Mouse (Mus musculus) forebrain, postnatal 0 days (tissue): ENCODE data around the gene Proser3. TPM values are rescaled to one million over a fixed set of nuclear protein-coding genes. Genes with fewer than 3 reads are reported as not detected.

Experiments
- ATAC-seq: fragments of 200-750 bp; cut with Nextera tagmentation; 2 replicates; pipeline ENCODE4 v1.8.0; 2017; ENCODE audit warnings: mild to moderate bottlenecking, moderate library complexity
- DNase-seq: peaks from one replicate; pipeline ENCODE4 v3.0.0-alpha.2; 2015
- H3K27ac ChIP-seq: fragments of 300-500 bp; sonication (generic); 2 replicates; pipeline ENCODE4 v1.5.1; 2014; ENCODE audit warnings: low read depth, mild to moderate bottlenecking, antibody characterized with exemption, low read length, moderate library complexity, mixed read lengths
- H3K27me3 ChIP-seq: fragments of 300-500 bp; sonication (generic); 2 replicates; pipeline ENCODE4 v1.6.1; 2014; ENCODE audit warnings: mild to moderate bottlenecking, low read length, mixed read lengths; ENCODE audit not compliant: insufficient read depth
- H3K36me3 ChIP-seq: fragments of 300-500 bp; sonication (generic); 2 replicates; pipeline ENCODE4 v1.6.1; 2014; ENCODE audit warnings: mild to moderate bottlenecking, moderate library complexity; ENCODE audit not compliant: insufficient read depth
- H3K4me1 ChIP-seq: fragments of 300-500 bp; sonication (generic); 2 replicates; pipeline ENCODE4 v1.6.1; 2014; ENCODE audit warnings: antibody characterized with exemption; ENCODE audit not compliant: insufficient read depth
- H3K4me2 ChIP-seq: fragments of 300-500 bp; sonication (generic); 2 replicates; pipeline ENCODE4 v1.6.1; 2014; ENCODE audit warnings: low read depth, mild to moderate bottlenecking, moderate library complexity
- H3K4me3 ChIP-seq: fragments of 300-500 bp; sonication (generic); 2 replicates; pipeline ENCODE4 v1.5.1; 2014; ENCODE audit warnings: low read depth, low read length, mixed read lengths
- H3K9ac ChIP-seq: fragments of 300-500 bp; sonication (generic); 2 replicates; pipeline ENCODE4 v1.6.1; 2014; ENCODE audit warnings: mild to moderate bottlenecking
- H3K9me3 ChIP-seq: fragments of 300-500 bp; sonication (generic); 2 replicates; pipeline ENCODE4 v1.6.1; 2016; ENCODE audit warnings: low read length
- CTCF ChIP-seq: sonication (generic); IDR thresholded peaks from 2 replicates; pipeline ENCODE4 v1.5.1; 2016; ENCODE audit warnings: antibody characterized with exemption, control low read depth, low read depth
- WGBS: fragments of 180-500 bp; shearing (Covaris S2); extraction: QIAGEN DNeasy Blood & Tissue Kit; methylation state at CpG from one replicate; pipeline ENCODE4 v1.1.7; 2014; 5-methylcytosine and 5-hydroxymethylcytosine counted together
- polyA plus RNA-seq: library from polyadenylated mRNA; unstranded; fragments of >200 nt; fragmentation: Nextera tagmentation; extraction: Ambion mirVana; gene quantifications from 2 replicates; pipeline ENCODE4 v1.2.1, GENCODE M21; 2015
- total RNA-seq: library from RNA; depleted of rRNA; stranded (reverse); fragments of >200 nt; gene quantifications from 2 replicates; pipeline ENCODE4 v1.2.3, GENCODE M21; 2014

The Proser3 gene
- total and polyA plus RNA-seq, 2 experiments from 2014 or later = 3.8 to 9.0 TPM

DNA sequence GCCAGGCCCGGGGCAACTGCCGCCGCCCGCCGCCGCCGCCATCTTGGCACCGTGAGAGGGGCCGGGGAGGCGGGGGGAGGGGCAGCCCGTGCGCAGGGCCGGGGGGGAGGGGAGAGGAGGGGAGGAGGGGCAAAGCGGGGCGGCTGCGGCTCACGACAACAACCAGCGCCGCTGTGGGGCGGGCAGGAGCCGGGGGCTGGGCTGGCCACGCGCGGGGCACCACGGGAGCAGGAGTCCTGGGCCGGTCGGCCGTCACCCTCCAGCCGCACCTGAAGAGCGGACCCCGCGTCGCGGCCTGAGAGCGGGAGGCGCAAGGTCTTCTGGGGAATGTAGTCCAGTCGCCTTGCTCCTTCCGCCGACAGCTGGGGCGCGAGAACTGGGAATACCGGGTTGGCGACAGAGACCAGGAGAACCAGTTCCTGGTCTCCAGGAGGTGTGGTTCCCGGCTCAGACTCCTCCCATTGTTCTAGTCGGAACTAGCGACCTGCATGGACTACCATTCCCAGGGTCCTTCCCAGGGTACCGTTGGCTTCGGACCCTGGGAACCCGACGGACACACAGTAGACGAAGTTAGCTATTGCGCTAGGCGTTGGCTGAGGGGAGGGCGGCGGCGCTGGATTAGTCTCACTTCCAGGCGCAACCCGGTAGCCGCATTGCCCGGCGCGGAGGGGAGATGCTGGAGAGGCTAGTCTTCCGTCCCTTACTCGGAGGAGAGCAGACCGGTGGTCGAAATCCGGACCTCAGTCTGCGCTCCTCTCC, 36.8 kb upstream of the Proser3 start, which contains the start of gene Kmt2b:
Gene Kmt2b (minus strand): TSS at position 51 of the 759 bp plus-strand sequence.
- H3K9me3 ChIP-seq = no peaks in the 10 kb centered on the region
- peaks cover 26% of the 10 kb centered on the region for H3K36me3 ChIP-seq
- no peaks in the 10 kb centered on the region for H3K27me3 ChIP-seq
- WGBS = 2% methylated on average over 47 of the region's 68 CpGs
- H3K27ac ChIP-seq = peak within 1 kb of the TSS; percentile 97
- peaks cover 8% of the 10 kb centered on the region for H3K4me1 ChIP-seq
- no peak for TF ChIP-seq CTCF
- peak; percentile 93 for ATAC-seq
- peak; percentile 97 for DNase-seq
- peak within 1 kb of the TSS; percentile 97 for H3K4me3 ChIP-seq
- peak within 1 kb of the TSS; percentile 81 for H3K4me2 ChIP-seq
- peak within 1 kb of the TSS; percentile 93 for H3K9ac ChIP-seq

DNA sequence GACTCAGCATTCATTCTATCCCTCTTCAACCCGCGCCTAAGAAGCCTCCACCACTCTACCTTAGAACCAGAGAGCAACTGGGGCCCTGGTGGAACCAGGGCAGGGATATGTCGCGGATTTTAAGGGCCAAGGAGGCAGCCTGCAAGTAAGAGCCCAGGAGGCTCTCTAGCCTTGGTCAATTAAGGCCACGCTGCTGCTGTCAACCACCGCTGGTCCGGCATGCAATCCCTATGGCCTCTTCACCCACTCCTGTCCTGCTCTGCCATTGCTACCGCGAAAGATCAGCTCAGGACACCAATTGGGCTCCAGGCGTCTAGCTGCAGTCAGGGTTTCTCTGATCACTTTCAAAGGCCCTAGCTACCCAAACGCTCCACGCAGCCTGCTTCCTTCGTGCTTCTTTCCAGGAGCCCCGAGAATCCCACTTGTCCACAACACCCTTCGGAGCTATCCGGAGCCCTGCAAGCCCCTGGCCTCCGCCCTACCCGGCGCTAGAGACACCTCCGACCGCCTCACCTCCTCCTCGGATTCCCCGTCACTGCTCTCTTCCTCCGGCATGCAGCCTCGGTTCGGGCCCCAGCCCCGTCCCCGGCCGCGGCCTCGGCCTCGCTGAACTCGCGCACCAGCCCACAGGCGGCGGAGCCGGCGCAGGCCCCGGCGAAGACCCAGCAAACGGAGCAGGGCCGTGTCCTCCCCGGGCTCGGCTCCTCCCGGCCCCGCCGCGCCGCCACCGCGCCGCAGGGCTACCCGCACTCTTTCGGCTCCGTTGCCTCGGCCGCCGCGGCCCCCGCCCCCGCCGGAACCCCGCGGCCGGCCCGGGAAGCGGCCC, 36.0 kb upstream of the Proser3 start:
- H3K4me1 ChIP-seq = peaks cover 8% of the 10 kb centered on the region
- peak overlapping the region; percentile 81 for H3K4me2 ChIP-seq
- H3K9me3 ChIP-seq = no peaks in the 10 kb centered on the region
- H3K36me3 ChIP-seq = peaks cover 34% of the 10 kb centered on the region
- no peaks in the 10 kb centered on the region for H3K27me3 ChIP-seq
- ATAC-seq = peak; percentile 38
- peak overlapping the region; percentile 97 for H3K27ac ChIP-seq
- DNase-seq = peak; percentile 36
- H3K4me3 ChIP-seq = peak overlapping the region; percentile 97
- peak overlapping the region; percentile 93 for H3K9ac ChIP-seq
- 2% methylated on average over 56 of the region's 67 CpGs for WGBS
- TF ChIP-seq CTCF = no peak

DNA sequence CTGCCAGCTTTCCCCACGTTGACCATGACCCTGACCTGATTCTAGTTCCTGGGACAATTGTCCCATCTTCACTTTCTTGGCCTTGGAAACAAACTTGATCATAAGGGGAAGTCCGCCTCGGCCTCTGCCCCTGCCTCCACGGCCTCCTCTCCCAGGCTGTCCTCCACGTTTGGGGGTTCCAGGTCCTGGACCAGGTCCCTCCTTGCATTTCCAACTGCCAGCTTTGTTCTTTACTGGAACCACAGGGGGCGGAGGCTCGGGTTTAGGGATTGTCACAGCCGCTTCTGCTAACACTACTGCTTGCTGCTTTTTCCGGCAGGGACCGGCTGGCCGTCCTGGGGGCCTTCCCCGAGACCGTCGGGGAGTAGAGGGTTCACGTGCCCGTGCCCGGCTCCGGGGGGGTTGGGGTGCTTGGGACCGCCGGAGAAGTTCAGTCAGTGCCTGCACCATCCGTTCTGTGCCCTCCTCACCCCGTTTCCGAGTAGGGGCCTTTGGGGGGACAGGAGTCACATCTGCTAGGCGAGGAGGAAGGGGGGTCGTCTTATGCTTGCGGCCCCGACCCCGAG, 34.4 kb upstream of the Proser3 start:
- peaks cover 8% of the 10 kb centered on the region for H3K4me1 ChIP-seq
- ATAC-seq = no peak
- no peaks in the 10 kb centered on the region for H3K9me3 ChIP-seq
- no peak for DNase-seq
- no peaks in the 10 kb centered on the region for H3K27me3 ChIP-seq
- 89% methylated on average over 28 of the region's 28 CpGs for WGBS
- no peak overlapping the region for H3K4me3 ChIP-seq
- H3K36me3 ChIP-seq = peaks cover 49% of the 10 kb centered on the region
- H3K4me2 ChIP-seq = peak overlapping the region; percentile 81; the same call in 1 of the 2 replicates
- no peak overlapping the region for H3K9ac ChIP-seq
- no peak for TF ChIP-seq CTCF
- no peak overlapping the region for H3K27ac ChIP-seq

DNA sequence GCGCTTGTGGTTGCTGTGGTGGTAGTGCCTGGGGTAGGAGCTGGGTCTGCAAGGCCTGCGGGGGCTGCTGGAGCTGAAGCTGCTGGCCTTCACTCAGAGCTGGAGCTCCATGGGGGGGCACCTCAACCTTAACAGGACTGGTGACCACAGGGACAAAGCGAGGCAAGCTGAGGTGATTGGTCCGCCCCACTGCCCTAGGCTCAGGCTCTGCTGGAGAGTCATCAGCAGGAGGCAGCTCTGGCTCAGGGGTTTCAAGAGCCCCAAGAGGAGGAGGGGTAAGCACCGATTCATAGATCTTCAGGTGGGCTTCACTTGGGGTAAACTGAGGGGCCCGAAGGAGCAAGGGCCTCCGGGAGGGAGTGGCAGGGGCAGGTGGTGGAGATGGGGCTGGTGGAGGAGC, 33.1 kb upstream of the Proser3 start:
- H3K4me1 ChIP-seq = peaks cover 8% of the 10 kb centered on the region
- no peak for DNase-seq
- H3K4me3 ChIP-seq = no peak overlapping the region
- H3K36me3 ChIP-seq = peaks cover 61% of the 10 kb centered on the region
- H3K27ac ChIP-seq = no peak overlapping the region
- no peaks in the 10 kb centered on the region for H3K9me3 ChIP-seq
- H3K9ac ChIP-seq = no peak overlapping the region
- 97% methylated on average over 7 of the region's 7 CpGs for WGBS
- ATAC-seq = no peak
- TF ChIP-seq CTCF = no peak
- H3K4me2 ChIP-seq = no peak overlapping the region
- no peaks in the 10 kb centered on the region for H3K27me3 ChIP-seq

DNA sequence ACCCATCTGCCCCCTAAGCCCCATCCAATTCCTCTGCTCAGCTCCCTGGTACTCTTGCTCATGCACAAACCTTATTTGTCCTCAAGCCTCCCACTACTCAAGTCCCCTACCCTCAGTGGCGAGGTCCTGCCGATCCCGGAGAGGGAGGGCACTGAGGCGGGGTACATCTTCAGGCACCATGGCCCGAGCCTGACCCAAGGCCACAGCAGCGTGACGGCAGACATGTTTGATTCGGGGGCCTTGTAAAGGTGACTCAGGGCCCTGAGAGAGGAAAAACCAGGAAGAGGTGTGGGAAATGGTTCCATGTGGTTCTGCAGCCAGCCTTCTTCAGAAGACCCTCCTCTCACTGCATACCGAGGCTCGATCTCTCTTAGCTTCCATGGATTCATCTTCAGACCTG, 32.2 kb upstream of the Proser3 start:
- DNase-seq = no peak
- Histone ChIP-seq H3K4me2 (no peak overlapping the region), H3K36me3 (peaks cover 69% of the 10 kb centered on the region), H3K27ac (no peak overlapping the region), H3K27me3 (no peaks in the 10 kb centered on the region), H3K9ac (no peak overlapping the region), H3K4me1 (peaks cover 8% of the 10 kb centered on the region), H3K4me3 (no peak overlapping the region), H3K9me3 (no peaks in the 10 kb centered on the region)
- 94% methylated on average over 10 of the region's 10 CpGs for WGBS
- no peak for ATAC-seq
- no peak for TF ChIP-seq CTCF

DNA sequence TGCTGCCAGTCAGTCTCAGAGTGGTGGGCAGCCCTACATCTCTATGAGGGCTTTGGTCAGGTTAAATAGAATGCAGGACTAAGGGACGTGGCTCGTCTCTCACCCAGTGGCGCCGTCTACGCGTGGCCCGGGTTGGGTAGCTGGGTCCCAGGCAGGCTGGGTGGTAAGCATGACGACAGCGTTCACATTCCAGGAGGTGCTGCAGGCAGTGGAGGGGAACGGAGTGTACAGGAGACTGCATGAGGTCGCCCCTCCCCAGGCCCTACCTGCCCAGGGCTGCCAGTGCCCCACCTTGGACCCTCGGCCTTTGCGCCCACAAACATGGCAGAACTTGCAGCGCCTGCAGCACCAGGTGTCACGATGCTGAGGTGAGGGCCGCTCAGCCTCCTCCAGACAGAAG, 29.4 kb upstream of the Proser3 start:
- DNase-seq = no peak
- ATAC-seq = no peak
- 95% methylated on average over 16 of the region's 16 CpGs for WGBS
- no peaks in the 10 kb centered on the region for H3K27me3 ChIP-seq
- H3K9ac ChIP-seq = no peak overlapping the region
- H3K27ac ChIP-seq = no peak overlapping the region
- H3K4me3 ChIP-seq = no peak overlapping the region
- H3K4me2 ChIP-seq = no peak overlapping the region
- H3K36me3 ChIP-seq = peaks cover 95% of the 10 kb centered on the region
- no peaks in the 10 kb centered on the region for H3K4me1 ChIP-seq
- no peak for TF ChIP-seq CTCF
- no peaks in the 10 kb centered on the region for H3K9me3 ChIP-seq

DNA sequence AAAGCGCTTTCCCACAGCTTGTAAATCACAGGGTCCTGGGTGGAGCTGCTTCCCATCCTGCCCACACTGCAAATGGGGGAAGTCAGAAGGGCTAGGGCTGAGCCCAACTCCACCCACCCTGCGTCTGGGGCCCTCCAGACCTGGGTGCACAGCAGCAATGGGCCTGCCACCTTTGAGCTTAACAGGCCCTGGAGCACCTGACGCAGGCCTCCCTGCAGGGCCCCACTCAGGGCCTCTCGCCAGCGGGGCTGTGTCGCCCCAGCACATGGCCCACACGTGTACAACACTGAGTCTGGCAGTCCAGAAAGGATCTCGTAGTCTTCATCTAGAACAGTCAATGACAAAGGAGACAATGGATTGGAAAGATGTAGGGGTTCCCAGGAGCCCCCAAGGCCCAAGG, 27.9 kb upstream of the Proser3 start:
- H3K36me3 ChIP-seq = peaks cover 98% of the 10 kb centered on the region
- no peaks in the 10 kb centered on the region for H3K27me3 ChIP-seq
- no peak overlapping the region for H3K27ac ChIP-seq
- H3K4me3 ChIP-seq = no peak overlapping the region
- H3K9me3 ChIP-seq = no peaks in the 10 kb centered on the region
- no peak for TF ChIP-seq CTCF
- DNase-seq = no peak
- H3K4me2 ChIP-seq = no peak overlapping the region
- H3K9ac ChIP-seq = no peak overlapping the region
- no peak for ATAC-seq
- no peaks in the 10 kb centered on the region for H3K4me1 ChIP-seq
- WGBS = 94% methylated on average over 8 of the region's 8 CpGs
